Mouse (Mus musculus): Measurements from ENCODE around the gene Trim41.
A peak's percentile ranks its signal among the peaks of the same experiment; 100 is the strongest.
"Not testable (repeated sequence)": the region's sequence is repeated elsewhere in the genome, so short reads cannot be mapped to it uniquely, and the experiment has no call there.

Trim41 gene

GRCm38 (mm10) chr11:48816800-48817665, at the start of gene Trim41:
TSS of gene Trim41 (minus strand) at chr11:48817353.
- peak; percentile 99 to 100 for DNase-seq

- no peak for DNase-seq
Measured at GRCm38 (mm10) chr11:48866481-48866880, 49.3 kb upstream of the Trim41 start.

- no peak for DNase-seq
Measured at GRCm38 (mm10) chr11:48863808-48864207, 46.7 kb upstream of the Trim41 start.

GRCm38 (mm10) chr11:48862784-48863319, 45.7 kb upstream of the Trim41 start:
- no peak for DNase-seq

GRCm38 (mm10) chr11:48859014-48859413, 41.9 kb upstream of the Trim41 start:
- DNase-seq: peak in 1 of 2 experiments; percentile 74

- DNase-seq: peak; percentile 92 to 95
Measured at GRCm38 (mm10) chr11:48853474-48854180, 36.5 kb upstream of the Trim41 start.

GRCm38 (mm10) chr11:48852624-48853473, 35.7 kb upstream of the Trim41 start:
- DNase-seq: peak in 1 of 2 experiments; percentile 45

- DNase-seq: no peak
Measured at GRCm38 (mm10) chr11:48852190-48852589, 35.0 kb upstream of the Trim41 start.

GRCm38 (mm10) chr11:48851270-48851995, 34.3 kb upstream of the Trim41 start:
- DNase-seq: no peak

GRCm38 (mm10) chr11:48850240-48850639, 33.1 kb upstream of the Trim41 start:
- no peak for DNase-seq

GRCm38 (mm10) chr11:48846881-48847280, 29.7 kb upstream of the Trim41 start:
- no peak for DNase-seq

- not testable (repeated sequence) for DNase-seq
Measured at GRCm38 (mm10) chr11:48846362-48846761, 29.2 kb upstream of the Trim41 start.

GRCm38 (mm10) chr11:48845244-48845815, 28.2 kb upstream of the Trim41 start:
- no peak for DNase-seq

GRCm38 (mm10) chr11:48844309-48844708, 27.2 kb upstream of the Trim41 start:
- peak in 1 of 2 experiments; percentile 43 for DNase-seq

GRCm38 (mm10) chr11:48843202-48843601, 26.0 kb upstream of the Trim41 start:
- DNase-seq: no peak

- DNase-seq: no peak
Measured at GRCm38 (mm10) chr11:48842378-48842792, 25.2 kb upstream of the Trim41 start.

- no peak for DNase-seq
Measured at GRCm38 (mm10) chr11:48841213-48841612, 24.1 kb upstream of the Trim41 start.

- DNase-seq: no peak
Measured at GRCm38 (mm10) chr11:48840805-48841204, 23.7 kb upstream of the Trim41 start.

GRCm38 (mm10) chr11:48838879-48839680, 21.9 kb upstream of the Trim41 start:
- DNase-seq: no peak

GRCm38 (mm10) chr11:48838181-48838797, 21.1 kb upstream of the Trim41 start:
- DNase-seq: peak in 1 of 2 experiments; percentile 24

Data from cerebellum, postnatal 25 days (tissue).